Mouse (Mus musculus): ENCODE measurements around the gene Sparc. TPM values are rescaled to one million over a fixed set of nuclear protein-coding genes. Genes with fewer than 3 reads are reported as not detected.

Gene Sparc
- polyA plus RNA-seq, 1 experiment from 2014 or later = 2,158 TPM

GRCm38 (mm10) chr11:55415036-55415704 is 7.8 kb downstream of the Sparc start:
- no peaks in the 10 kb centered on the region for H3K27me3 ChIP-seq (ENCODE audit: control insufficient read depth, insufficient read depth, low read length)
- peak overlapping the region; percentile 58 for H3K9ac ChIP-seq (ENCODE audit: low read length)
- peak overlapping the region; percentile 54 for H3K27ac ChIP-seq (ENCODE audit: low read length)
- 27% methylated on average over 9 of the region's 9 CpGs for WGBS
- no peak for ATAC-seq (ENCODE audit: insufficient read depth, low FRiP score)
- no peaks in the 10 kb centered on the region for H3K9me3 ChIP-seq (replicated peaks; ENCODE audit: control insufficient read depth, low read length)
- no peaks in the 10 kb centered on the region for H3K36me3 ChIP-seq (ENCODE audit: control insufficient read depth, insufficient read depth, low read length)
- peak overlapping the region; percentile 24 for H3K4me3 ChIP-seq (replicated peaks; ENCODE audit: low read length)
- peaks cover 54% of the 10 kb centered on the region for H3K4me1 ChIP-seq (ENCODE audit: control insufficient read depth, insufficient read depth, low read length)
- H3K4me2 ChIP-seq (ENCODE audit: low read depth, low read length) = peak overlapping the region; percentile 76

- peak overlapping the region; percentile 61; the same call in 1 of the 2 replicates for H3K9ac ChIP-seq (ENCODE audit: low read length)
- H3K9me3 ChIP-seq (replicated peaks; ENCODE audit: control insufficient read depth, low read length) = no peaks in the 10 kb centered on the region
- no peaks in the 10 kb centered on the region for H3K36me3 ChIP-seq (ENCODE audit: control insufficient read depth, insufficient read depth, low read length)
- peak overlapping the region; percentile 7 for H3K4me3 ChIP-seq (replicated peaks; ENCODE audit: low read length)
- peak overlapping the region; percentile 54; the same call in 1 of the 2 replicates for H3K27ac ChIP-seq (ENCODE audit: low read length)
- H3K4me2 ChIP-seq (ENCODE audit: low read depth, low read length) = peak overlapping the region; percentile 76
- H3K4me1 ChIP-seq (ENCODE audit: control insufficient read depth, insufficient read depth, low read length) = peaks cover 49% of the 10 kb centered on the region
- ATAC-seq (ENCODE audit: insufficient read depth, low FRiP score) = no peak
- WGBS = 42% methylated on average over 5 of the region's 5 CpGs
- no peaks in the 10 kb centered on the region for H3K27me3 ChIP-seq (ENCODE audit: control insufficient read depth, insufficient read depth, low read length)
Observed at GRCm38 (mm10) chr11:55414314-55414713, 8.7 kb downstream of the Sparc start.

GRCm38 (mm10) chr11:55413416-55413796 is 9.6 kb downstream of the Sparc start:
- H3K9me3 ChIP-seq (replicated peaks; ENCODE audit: control insufficient read depth, low read length) = no peaks in the 10 kb centered on the region

GRCm38 (mm10) chr11:55412680-55413415 is 10.1 kb downstream of the Sparc start:
- Histone ChIP-seq H3K4me2 (ENCODE audit: low read depth, low read length) (0 out of 2 replicates have a peak overlapping the region, but pooled peaks have one; percentile 19), H3K9ac (ENCODE audit: low read length) (no peak overlapping the region; the same call in 1 of the 2 replicates), H3K4me1 (ENCODE audit: control insufficient read depth, insufficient read depth, low read length) (peaks cover 49% of the 10 kb centered on the region), H3K27ac (ENCODE audit: low read length) (peak overlapping the region; percentile 42; the same call in 1 of the 2 replicates), H3K4me3 (replicated peaks; ENCODE audit: low read length) (no peak overlapping the region), H3K9me3 (replicated peaks; ENCODE audit: control insufficient read depth, low read length) (no peaks in the 10 kb centered on the region), H3K27me3 (ENCODE audit: control insufficient read depth, insufficient read depth, low read length) (no peaks in the 10 kb centered on the region), H3K36me3 (ENCODE audit: control insufficient read depth, insufficient read depth, low read length) (peaks cover 11% of the 10 kb centered on the region; the same call in 1 of the 2 replicates)
- ATAC-seq (ENCODE audit: insufficient read depth, low FRiP score) = no peak
- WGBS = 91% methylated on average over 10 of the region's 10 CpGs

More at GRCm38 (mm10) chr11:55413416-55413796, 9.6 kb downstream of the Sparc start:
- 86% methylated on average over 2 of the region's 2 CpGs for WGBS
- peaks cover 5% of the 10 kb centered on the region; the same call in 1 of the 2 replicates for H3K36me3 ChIP-seq (ENCODE audit: control insufficient read depth, insufficient read depth, low read length)
- no peak for ATAC-seq (ENCODE audit: insufficient read depth, low FRiP score)
- peaks cover 49% of the 10 kb centered on the region for H3K4me1 ChIP-seq (ENCODE audit: control insufficient read depth, insufficient read depth, low read length)
- no peaks in the 10 kb centered on the region for H3K27me3 ChIP-seq (ENCODE audit: control insufficient read depth, insufficient read depth, low read length)
- peak overlapping the region; percentile 54; the same call in 1 of the 2 replicates for H3K27ac ChIP-seq (ENCODE audit: low read length)
- no peak overlapping the region for H3K4me3 ChIP-seq (replicated peaks; ENCODE audit: low read length)
- no peak overlapping the region for H3K9ac ChIP-seq (ENCODE audit: low read length)
- H3K4me2 ChIP-seq (ENCODE audit: low read depth, low read length) = no peak overlapping the region

GRCm38 (mm10) chr11:55412034-55412433 is 10.9 kb downstream of the Sparc start:
- Histone ChIP-seq H3K4me1 (ENCODE audit: control insufficient read depth, insufficient read depth, low read length) (peaks cover 46% of the 10 kb centered on the region), H3K36me3 (ENCODE audit: control insufficient read depth, insufficient read depth, low read length) (peaks cover 15% of the 10 kb centered on the region; the same call in 1 of the 2 replicates), H3K9me3 (replicated peaks; ENCODE audit: control insufficient read depth, low read length) (no peaks in the 10 kb centered on the region), H3K27me3 (ENCODE audit: control insufficient read depth, insufficient read depth, low read length) (no peaks in the 10 kb centered on the region), H3K4me3 (replicated peaks; ENCODE audit: low read length) (no peak overlapping the region), H3K9ac (ENCODE audit: low read length) (no peak overlapping the region; the same call in 1 of the 2 replicates), H3K27ac (ENCODE audit: low read length) (peak overlapping the region; percentile 42; the same call in 1 of the 2 replicates), H3K4me2 (ENCODE audit: low read depth, low read length) (peak overlapping the region; percentile 19; the same call in 1 of the 2 replicates)
- no peak for ATAC-seq (ENCODE audit: insufficient read depth, low FRiP score)
- 71% methylated on average over 7 of the region's 7 CpGs for WGBS

- Histone ChIP-seq H3K4me1 (ENCODE audit: control insufficient read depth, insufficient read depth, low read length) (peaks cover 39% of the 10 kb centered on the region), H3K27me3 (ENCODE audit: control insufficient read depth, insufficient read depth, low read length) (no peaks in the 10 kb centered on the region)
Observed at GRCm38 (mm10) chr11:55410502-55410901, 12.5 kb downstream of the Sparc start.

GRCm38 (mm10) chr11:55410005-55410404 is 13.0 kb downstream of the Sparc start:
- WGBS = 63% methylated on average over 3 of the region's 3 CpGs
- Histone ChIP-seq H3K4me1 (ENCODE audit: control insufficient read depth, insufficient read depth, low read length) (peaks cover 35% of the 10 kb centered on the region), H3K9me3 (replicated peaks; ENCODE audit: control insufficient read depth, low read length) (no peaks in the 10 kb centered on the region), H3K4me2 (ENCODE audit: low read depth, low read length) (no peak overlapping the region), H3K27ac (ENCODE audit: low read length) (peak overlapping the region; percentile 43), H3K9ac (ENCODE audit: low read length) (no peak overlapping the region), H3K4me3 (replicated peaks; ENCODE audit: low read length) (no peak overlapping the region), H3K36me3 (ENCODE audit: control insufficient read depth, insufficient read depth, low read length) (peaks cover 29% of the 10 kb centered on the region; the same call in 1 of the 2 replicates), H3K27me3 (ENCODE audit: control insufficient read depth, insufficient read depth, low read length) (no peaks in the 10 kb centered on the region)
- ATAC-seq (ENCODE audit: insufficient read depth, low FRiP score) = no peak

More at GRCm38 (mm10) chr11:55410502-55410901, 12.5 kb downstream of the Sparc start:
- ATAC-seq (ENCODE audit: insufficient read depth, low FRiP score) = no peak
- Histone ChIP-seq H3K4me3 (replicated peaks; ENCODE audit: low read length) (no peak overlapping the region), H3K27ac (ENCODE audit: low read length) (peak overlapping the region; percentile 43), H3K4me2 (ENCODE audit: low read depth, low read length) (no peak overlapping the region), H3K36me3 (ENCODE audit: control insufficient read depth, insufficient read depth, low read length) (peaks cover 24% of the 10 kb centered on the region; the same call in 1 of the 2 replicates), H3K9ac (ENCODE audit: low read length) (peak overlapping the region; percentile 20; the same call in 1 of the 2 replicates), H3K9me3 (replicated peaks; ENCODE audit: control insufficient read depth, low read length) (no peaks in the 10 kb centered on the region)
- WGBS = 49% methylated on average over 3 of the region's 3 CpGs

GRCm38 (mm10) chr11:55407133-55407532 is 15.8 kb downstream of the Sparc start:
- 78% methylated on average over 4 of the region's 4 CpGs for WGBS

More at GRCm38 (mm10) chr11:55407133-55407532, 15.8 kb downstream of the Sparc start:
- H3K27me3 ChIP-seq (ENCODE audit: control insufficient read depth, insufficient read depth, low read length) = no peaks in the 10 kb centered on the region
- peaks cover 33% of the 10 kb centered on the region; the same call in 1 of the 2 replicates for H3K36me3 ChIP-seq (ENCODE audit: control insufficient read depth, insufficient read depth, low read length)
- ATAC-seq (ENCODE audit: insufficient read depth, low FRiP score) = no peak
- peaks cover 10% of the 10 kb centered on the region for H3K4me1 ChIP-seq (ENCODE audit: control insufficient read depth, insufficient read depth, low read length)
- H3K9me3 ChIP-seq (replicated peaks; ENCODE audit: control insufficient read depth, low read length) = no peaks in the 10 kb centered on the region
- H3K4me2 ChIP-seq (ENCODE audit: low read depth, low read length) = no peak overlapping the region
- H3K9ac ChIP-seq (ENCODE audit: low read length) = no peak overlapping the region
- no peak overlapping the region for H3K27ac ChIP-seq (ENCODE audit: low read length)
- H3K4me3 ChIP-seq (replicated peaks; ENCODE audit: low read length) = no peak overlapping the region

Data from stomach, embryonic 16.5 days (tissue).